Mouse (Mus musculus) intestine, embryonic 15.5 days (tissue): ENCODE results near the gene Mnd1. TPM values are rescaled to one million over a fixed set of nuclear protein-coding genes. Genes with fewer than 3 reads are reported as not detected.

ENCODE experiments used
- polyA plus RNA-seq: library from polyadenylated mRNA; unstranded; fragments of >200 nt; fragmentation: Nextera tagmentation; extraction: Ambion mirVana; gene quantifications from 2 replicates; pipeline ENCODE4 v1.2.1, GENCODE M21; 2015

The Mnd1 gene
- polyA plus RNA-seq, 1 experiment from 2014 or later: 12.0 TPM

Other genes with a start within 250 kb of the Mnd1 start
- gene Tmem131l, start 115.6 kb downstream of the Mnd1 start, polyA plus RNA-seq: 26.1 and 32.0 TPM in 2 replicates
- gene Gm6525, start 18.3 kb upstream of the Mnd1 start, polyA plus RNA-seq: 1.2 TPM in 2 replicates
- gene Trim2, start 151.1 kb upstream of the Mnd1 start, polyA plus RNA-seq: 50.1 and 57.2 TPM in 2 replicates